Mouse (Mus musculus) kidney, adult 11 months (tissue): ENCODE measurements around the gene Ryr2.
"Not testable (repeated sequence)": the region's sequence is repeated elsewhere in the genome, so short reads cannot be mapped to it uniquely, and the experiment has no call there.

ENCODE experiments used
- DNase-seq: peaks from one replicate; pipeline ENCODE4 v3.0.0; 2022

The Ryr2 gene

DNA sequence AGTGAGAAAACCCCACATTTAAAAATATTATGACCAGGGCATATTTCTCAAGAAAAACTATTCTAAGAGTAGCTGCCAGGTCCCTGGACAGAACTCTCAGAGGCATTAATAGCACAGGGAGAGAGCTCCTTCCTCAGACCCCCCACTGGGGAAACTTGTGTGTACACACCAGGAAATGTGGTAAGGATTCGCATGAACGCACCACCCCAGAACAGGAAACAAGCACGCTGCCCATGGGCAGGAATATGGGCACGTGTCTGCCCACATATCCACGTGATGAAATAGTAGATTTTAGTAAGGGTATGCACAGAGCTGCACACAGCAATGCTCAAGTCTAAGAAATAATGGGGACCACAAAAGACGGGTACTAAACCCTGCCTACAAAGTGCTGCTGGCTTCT, 72.8 kb downstream of the Ryr2 start:
- no peak for DNase-seq

DNA sequence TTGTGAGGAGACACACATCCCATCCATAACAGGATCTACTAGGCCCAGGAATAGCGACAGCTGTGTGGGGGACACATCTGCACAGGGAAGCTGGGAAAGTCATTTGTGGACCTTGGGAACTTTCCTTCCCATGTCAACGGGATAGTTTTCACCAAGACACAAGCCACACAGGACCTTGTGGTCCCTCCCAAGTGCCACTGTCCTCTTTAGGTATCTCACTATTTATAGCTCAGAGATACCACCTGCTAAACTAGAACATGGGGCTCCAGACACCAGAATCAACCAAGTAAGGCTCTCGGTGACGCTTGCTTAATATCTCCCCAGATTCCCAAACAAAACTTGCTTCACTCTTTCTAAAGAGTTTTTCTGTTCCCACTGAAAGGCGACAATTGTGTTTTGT, 73.5 kb downstream of the Ryr2 start:
- no peak for DNase-seq

DNA sequence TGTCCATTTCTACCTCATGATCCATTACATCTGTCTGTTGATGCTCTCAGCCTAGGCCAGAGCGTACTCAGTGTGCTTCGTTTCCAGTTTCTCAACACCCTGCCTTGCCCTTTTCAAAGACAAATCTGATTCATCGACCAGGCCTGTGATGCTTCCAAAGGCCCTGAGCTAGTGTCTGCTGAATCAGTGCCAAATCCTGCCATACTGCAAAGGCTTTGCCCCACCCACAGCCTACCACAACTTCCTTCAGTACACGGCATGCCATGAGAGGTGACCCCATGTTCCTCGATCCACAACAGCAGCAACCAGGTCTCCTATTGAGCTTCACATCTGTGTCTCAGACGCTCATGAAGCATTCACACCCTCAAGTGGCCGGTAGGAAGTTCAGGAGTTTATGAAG, 76.9 kb downstream of the Ryr2 start:
- DNase-seq: no peak

DNA sequence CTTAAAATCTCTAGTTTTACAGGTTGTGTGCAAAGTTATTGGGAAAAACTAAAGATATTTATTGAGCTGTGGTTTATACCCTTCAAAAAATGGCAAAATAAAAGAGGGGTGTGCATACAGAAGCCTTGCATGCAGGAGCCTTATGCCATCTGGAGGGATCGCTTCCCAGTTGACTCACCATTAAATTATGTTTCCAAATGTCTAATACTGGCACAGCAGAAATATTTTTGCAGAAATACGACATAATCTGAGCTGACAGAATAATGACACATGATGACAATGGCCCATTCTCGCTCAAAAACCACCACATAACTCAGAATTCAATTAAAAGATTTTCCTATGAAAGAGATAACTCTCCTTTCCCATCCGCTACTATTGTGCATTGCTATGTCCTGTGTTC, 77.4 kb downstream of the Ryr2 start:
- no peak for DNase-seq

DNA sequence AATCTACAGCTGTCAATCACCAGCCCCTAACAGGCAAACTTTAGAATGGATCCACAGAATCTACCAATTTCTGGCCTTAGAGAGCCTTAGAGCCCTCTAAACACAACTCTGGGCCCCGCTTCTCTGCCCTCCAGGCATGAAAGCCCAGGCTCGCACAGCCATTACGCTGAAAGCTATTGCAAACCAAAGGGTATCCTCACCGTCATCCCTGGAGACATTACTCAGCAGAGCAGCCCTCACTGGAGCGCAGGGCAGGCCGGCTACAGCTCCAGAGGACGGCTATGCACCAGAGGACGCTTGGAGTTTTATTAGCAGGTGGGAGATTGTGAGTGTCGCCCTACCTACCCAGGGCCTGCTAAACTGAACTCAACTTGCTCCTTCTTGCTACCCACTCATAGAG, 88.7 kb downstream of the Ryr2 start:
- DNase-seq: no peak

DNA sequence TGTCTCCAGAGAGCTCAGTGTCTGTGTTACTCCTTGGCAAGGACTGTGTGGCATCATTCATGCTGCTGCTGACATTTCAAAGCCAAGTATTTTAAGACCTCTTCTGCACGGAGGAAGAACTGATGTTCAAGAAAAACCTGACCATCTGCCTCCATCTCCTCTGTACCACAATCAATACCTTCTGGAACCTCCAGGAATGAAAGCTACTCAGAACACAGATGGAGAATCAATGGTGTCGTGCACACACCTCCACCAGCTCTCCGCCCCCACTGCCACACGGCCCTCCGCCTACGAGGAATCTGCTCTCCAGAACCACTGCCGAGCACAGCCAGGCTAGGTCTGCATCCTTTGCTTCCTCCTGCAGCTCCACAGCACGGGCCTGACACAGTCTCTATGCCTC, 92.8 kb downstream of the Ryr2 start:
- DNase-seq: no peak

DNA sequence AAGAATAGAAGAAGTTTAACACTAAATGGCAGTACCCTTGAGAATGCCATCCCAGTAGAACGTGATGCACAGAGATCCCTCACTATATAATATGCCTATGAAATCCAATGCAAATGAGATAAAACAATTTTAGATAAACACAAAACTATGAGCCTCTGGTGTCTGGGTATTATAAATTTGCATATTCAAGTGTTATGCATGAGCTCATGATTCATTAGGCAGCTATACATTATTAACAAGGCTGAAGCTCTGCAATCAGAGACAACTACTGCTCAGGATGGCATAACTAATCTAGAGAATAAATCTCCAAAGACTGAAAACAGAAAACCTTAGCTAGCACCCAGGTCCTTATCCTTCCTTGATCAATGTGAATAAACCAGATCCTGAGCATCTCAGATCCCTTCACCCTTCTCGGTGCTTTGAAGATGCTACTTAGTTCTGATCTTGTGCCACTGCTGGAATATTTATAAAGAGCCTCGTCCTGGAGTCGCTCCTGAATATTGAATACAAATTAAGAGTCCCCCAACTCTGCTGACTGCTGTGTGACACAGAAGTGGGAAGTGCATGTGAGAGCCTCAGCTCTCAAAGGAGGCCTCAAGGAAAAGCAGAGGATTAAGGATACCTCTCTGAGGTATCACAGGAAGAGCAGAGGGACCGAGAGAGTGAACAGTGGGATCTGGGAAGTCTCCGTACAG, 97.6 kb downstream of the Ryr2 start:
- no peak for DNase-seq

DNA sequence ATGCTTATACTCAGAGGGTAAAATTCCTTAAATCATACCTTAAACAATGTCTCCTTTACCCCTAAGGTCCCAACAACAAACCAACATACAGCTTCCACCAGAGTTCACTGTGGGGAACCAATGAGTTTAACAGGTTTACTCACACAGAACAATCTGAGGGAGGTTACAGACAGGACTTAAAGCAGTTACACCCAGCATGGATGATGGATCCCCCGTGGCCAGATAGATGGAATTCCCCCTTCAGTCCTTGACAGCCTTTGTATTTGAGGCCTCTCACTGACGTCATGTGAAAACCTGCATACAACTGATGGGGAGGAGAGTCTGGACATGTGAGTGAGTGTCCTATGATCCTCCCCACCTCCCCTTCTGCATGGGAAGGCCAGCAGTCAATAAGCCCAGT, 99.2 kb downstream of the Ryr2 start:
- no peak for DNase-seq

DNA sequence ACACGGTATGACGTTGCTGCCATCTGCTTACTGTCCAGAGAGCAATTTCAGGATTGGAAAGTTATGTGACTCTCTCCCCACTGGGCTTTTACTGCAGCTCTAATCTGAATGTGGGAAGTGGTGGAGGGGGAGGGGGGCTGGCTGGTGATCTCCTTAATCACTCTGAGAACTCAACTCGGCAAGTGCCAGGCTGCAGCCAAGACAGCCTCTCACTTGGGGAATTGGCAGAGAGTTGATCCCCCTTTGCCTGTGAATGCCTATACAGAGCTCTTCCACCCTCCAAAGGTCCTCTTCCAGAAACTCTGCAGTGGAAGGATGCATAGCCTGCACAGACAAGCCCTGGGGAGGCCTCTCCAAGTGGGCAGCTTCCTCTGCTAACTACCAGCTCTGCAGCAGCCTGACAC, 104.9 kb downstream of the Ryr2 start:
- no peak for DNase-seq

DNA sequence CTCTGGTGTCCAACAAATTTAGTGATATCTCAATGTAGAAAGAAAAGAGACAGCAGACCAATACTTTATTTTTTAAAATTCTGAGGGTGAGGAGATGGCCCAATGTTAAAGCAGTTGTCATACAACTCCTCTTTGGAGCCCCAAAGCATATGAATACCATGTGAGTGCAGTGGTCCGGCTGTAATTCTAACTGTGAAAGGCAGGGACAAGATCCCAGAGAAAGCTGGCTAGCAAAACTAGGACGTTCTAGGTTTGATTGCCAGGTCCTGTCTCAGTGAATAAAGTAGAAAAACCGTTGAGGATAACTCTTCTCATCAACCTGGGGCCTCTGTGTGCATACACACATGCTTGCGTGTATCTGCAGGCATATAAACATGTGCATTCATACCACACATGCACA, 106.9 kb downstream of the Ryr2 start:
- no peak for DNase-seq

DNA sequence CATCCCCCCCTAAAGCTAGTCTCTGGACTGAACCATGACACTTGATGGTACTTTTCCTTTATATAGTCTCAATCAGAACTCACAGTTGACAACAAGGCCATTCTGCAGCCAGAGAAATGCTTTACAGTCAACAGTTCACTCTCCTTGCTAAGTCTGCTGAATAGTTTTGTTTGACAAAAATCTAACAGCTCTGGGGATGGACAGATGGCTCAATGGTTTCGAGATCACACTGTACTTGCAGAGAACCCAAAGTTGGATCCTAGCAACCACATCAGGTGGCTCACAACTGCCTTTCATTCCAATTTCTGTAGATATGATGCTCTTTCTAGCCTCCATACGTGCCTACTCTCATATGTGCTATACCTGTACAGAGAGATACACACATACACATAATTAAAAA, 109.4 kb downstream of the Ryr2 start:
- no peak for DNase-seq

DNA sequence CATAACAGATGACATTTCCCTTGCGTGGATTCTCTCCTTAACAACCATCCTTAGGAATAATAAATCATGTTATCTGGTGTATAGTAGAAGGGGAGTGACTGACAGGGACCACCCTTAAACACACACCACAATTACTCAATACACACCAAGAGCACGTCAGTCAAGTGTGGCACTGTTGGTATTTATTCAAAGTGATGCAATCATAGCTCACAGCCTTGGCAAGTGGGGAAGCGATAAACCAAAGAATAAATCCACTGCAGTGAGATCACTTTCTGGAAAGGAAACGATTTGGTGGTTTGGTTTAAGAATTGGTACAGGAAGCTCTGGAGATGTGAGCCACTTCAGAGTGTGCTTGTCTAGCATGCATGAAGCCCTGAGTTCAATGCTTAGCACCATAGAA, 119.2 kb downstream of the Ryr2 start:
- DNase-seq: no peak

DNA sequence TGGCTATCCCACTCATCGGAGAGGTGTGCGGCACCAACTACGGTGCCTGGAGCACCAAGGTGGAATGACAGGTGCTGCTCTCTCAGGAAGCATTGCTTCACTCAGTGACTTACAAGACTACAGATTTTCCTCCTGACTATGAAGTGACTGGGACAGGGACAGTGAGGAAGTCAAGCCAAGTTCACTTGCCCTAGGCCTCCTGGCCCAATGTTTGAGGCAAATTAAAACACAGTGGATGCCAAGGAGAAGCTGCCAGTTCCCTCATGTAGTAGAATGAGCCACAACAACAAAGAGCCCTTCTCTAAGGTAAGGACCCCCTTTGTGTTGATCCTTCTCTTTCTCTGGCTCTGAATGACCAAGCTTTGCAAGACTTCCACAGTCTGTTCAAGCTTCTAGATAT, 121.7 kb downstream of the Ryr2 start:
- DNase-seq: no peak

DNA sequence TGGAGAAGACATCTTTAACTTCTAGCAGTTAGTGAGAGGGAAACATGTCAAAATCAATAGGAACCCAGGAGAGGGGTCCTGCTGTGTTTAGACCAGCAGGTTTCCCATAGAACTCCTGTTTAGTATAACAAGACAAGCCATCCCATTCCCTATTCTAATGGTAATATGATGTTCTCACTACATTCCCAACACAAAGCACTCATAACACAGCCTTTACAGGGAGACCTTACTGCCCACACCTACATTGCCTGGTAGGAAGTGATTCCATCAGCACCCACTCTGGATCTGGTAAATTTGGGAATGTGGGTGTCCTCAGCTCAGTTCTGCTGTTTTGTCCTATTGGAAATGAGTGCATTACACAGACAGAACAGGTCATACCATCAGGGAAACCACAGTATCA, 127.7 kb downstream of the Ryr2 start:
- no peak for DNase-seq

DNA sequence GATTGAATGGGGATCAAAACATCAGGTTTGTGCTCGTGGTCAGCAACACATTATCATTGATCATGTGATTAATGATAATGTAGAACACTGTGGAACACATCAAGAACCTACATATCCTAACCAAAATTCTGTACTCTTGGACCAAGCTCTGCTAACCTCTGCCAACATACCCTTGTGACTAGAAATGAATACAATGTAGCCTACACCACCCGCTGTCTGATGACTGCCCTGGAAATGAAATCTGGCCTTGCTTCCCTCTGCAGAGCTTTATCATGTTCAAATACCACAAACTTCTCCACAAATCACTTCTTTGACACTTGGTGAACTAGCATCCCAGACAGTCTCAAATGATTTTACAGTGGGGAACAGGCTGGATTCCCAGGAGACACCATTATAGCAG, 128.4 kb downstream of the Ryr2 start:
- DNase-seq: no peak

DNA sequence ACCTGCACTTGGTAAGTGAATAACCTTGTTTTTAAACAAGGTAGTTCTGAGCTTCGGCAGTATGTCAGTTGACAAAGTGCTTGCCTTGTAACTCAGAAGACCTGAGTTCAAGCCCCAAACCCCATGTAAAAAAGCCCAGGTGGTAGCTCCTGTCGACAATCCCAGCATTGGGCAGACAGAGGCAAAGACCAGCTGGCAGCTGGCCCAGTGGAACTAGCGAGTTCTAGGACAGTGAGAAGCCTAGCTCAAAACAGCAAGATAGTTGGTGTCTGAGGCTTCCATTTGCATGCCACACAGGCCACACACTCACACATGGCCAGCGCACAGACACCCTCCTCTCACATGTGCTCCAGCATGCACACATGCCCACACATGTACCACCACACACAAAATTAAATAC, 129.1 kb downstream of the Ryr2 start:
- DNase-seq: no peak

DNA sequence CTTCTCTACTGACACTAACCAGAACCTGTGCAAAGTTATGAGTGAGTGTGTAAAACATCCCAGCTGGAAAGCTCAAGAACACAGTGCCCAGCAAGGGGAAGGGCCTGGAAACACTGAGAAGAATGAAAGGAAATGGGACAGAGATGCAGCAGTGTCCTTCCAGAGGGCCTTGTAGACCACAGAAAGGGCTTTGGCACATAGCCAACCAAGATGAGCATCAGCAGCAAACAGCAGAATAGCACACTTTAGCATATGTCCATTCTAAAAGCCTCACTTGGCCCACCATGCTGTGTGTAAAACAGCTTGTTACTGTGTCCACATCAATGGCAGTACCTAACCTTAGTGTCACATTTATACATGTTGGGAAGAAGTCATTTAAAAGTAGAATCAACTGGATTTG, 142.4 kb downstream of the Ryr2 start:
- DNase-seq: no peak

DNA sequence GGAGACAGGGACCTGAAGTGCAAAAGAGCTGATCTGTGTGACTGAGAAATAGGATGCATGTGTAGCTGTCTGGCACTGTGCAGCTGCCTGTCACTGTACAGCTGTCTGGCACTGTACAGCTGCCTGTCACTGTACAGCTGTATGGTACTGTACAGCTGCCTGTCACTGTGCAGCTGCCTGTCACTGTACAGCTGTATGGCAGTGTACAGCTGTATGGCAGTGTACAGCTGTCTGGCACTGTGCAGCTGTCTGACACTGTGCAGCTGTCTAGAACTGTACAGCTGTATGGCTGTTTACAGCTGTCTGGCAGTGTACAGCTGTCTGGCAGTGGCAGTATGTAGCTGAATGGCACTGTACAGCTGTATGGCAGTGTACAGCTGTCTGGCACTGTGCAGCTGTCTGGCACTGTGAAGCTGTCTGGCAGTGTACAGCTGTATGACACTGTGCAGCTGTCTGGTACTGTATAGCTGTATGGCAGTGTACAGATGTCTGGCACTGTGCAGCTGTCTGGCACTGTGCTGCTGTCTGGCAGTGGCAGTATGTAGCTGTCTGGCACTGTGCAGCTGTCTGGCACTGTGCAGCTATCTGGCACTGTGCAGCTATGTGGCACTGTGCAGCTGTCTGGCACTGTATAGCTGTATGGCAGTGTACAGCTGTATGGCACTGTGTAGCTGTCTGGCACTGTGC, 147.1 kb downstream of the Ryr2 start:
- DNase-seq: no peak

DNA sequence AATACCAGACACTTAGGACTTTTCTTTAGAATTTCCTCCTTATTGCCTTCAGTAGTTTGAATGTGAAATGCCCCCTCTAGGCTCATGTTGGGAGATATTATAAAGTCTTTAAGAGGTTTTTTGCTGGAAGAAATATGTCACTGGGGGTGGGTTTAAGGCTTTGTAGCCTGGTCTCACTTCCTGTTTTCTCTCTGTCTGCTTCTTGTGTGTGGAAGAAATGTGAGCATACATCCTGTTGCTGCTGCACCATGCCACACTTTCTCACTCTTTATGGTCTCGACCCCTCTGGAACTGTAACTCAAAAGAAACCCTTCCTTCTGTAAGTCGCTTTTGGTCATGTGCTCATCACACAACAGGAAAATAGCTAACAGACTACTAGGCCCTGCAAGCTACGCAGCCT, 147.9 kb downstream of the Ryr2 start:
- no peak for DNase-seq

DNA sequence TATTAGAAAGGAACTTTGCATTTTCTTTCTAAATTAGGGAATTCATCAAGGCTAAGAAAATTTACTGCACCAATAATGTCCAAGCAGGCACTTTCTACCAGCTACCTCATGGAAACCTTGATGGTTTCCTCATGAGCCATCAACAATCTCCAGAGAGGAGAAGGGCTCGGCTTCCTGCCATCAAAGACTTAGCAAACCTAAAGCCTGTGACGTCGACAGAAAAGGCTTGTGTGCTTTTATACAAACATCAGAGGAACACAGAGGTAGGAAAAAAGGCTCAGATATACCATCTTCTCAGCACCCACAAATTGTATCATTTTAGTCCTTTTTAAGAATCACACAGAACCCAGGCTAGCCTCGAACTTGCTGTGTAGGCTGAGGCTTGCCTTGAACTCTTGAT, 148.5 kb downstream of the Ryr2 start:
- DNase-seq: no peak

DNA sequence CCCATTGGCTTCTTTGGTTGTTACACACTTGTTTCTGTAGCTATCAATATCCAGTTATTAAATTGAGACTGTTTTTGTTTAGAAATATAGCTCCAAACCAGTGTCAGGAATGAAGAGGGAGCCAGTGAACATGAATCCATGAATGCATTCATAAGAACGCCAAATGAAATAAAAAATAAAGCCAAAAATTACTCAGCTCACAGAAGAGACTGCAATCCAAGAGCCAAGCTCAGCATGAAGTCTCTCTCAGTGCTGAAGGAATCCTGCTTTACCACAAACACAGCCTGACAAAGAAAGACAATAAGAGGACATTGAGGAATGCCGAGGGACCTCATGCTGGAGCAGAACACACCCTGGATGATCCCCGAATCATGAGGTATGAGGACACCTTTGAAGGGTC, 154.8 kb downstream of the Ryr2 start:
- DNase-seq: no peak

DNA sequence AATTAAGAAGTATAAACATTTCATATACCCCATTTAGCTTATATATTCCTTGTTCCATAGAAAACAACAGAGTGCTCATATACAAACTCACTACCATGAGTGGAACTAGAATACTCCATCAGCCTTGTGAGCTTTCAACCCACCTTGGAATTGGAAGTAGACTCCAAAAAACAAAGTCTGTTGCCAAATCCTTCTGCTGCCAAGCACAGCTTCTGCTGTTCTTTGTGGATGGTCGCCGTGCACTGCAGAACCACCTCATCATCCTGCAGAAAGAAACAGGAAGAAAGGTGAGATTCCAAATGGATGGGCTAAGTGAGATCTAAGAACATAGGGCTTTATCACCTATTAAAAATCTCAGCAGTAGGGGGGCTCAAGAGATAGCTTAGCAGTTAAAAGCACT, 161.0 kb downstream of the Ryr2 start:
- DNase-seq: no peak

DNA sequence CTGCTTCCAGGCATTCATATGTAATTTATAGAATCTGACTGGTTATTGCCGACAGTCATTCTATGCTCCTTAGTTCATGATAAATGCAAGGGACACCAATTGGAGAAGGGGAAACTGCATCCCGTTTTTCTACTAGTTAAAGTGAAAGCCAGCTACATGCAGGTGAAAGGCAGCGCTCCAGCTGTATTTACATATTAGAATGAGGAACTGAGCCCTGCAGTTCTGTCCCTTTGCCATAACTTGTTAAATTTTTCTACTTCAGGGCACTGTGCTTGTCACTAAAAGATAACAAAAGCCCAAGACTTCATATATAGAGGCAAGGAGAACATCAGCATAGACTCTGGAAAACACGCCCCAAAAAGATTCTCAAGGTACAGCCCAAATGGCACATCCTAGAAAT, 165.0 kb downstream of the Ryr2 start:
- DNase-seq: no peak

DNA sequence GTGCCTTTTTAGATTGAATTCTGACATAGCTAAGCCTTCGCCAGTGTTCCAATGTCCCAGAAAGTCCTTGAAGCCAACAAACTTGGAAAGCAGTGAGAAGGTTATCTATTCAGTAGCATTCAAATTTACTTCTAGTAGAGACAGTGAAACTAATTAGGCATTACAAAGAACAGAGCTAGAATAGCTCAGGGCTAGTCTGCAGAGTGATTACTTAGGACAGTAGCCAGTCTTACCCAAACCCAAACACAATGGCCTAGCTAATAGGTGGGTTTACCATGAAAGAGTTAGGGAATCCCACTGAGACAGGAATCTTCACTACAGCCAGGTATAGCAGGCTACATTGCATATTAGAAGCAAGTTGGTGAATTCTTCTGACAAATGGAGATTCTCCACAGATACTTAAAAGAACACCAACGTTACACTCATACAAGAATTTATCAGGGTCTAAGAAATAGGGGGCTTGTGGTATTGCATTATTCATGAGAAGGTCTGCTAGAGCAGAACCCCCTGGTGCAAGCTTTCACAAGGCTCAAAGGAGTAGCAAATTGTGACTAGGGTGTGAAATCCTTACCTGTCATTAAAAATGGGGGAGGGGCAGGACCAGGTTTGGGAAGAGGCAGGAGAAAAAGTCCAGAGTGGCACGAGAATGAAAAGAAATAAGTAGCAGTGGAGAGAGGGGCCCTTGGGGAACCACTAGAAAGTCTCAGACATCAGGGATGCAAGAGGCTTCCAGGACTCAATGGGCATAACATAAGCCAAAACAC, 172.3 kb downstream of the Ryr2 start:
- DNase-seq: not testable (repeated sequence)
